Mouse (Mus musculus) testis, adult 2 months (tissue): ENCODE measurements around the gene Msrb3.

Experiments
- CTCF ChIP-seq: fragments of 200-500 bp; IDR thresholded peaks from 2 replicates; pipeline ENCODE4 v1.5.1; 2012; ENCODE audit warnings: low read depth, mild to moderate bottlenecking, inconsistent platforms, low read length, moderate library complexity; ENCODE audit not compliant: control insufficient read depth, insufficient read depth, insufficient replicate concordance
- POLR2A ChIP-seq: fragments of 200-500 bp; IDR thresholded peaks from 2 replicates; pipeline ENCODE4 v1.6.1; 2012; ENCODE audit warnings: low read depth, mild to moderate bottlenecking, inconsistent platforms, low read length, moderate library complexity; ENCODE audit not compliant: control insufficient read depth

DNA sequence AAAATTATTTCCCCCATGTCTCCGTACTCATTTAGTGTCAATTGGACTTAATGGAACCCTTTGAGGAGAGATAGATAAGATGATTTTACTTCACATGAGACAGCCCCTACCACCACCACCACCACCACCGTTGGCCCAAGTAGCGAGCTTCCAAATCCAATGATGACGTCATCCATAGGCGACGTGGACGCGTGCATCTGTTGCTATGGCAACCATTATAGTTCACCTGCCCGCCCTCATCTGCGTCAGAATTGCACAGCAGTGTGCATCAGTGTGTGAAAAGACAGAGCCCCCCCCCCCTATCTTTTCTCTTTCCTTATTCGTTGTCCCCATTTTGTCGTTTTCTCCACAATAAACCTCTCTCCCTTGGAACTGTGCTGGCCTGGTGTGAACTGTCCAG is 135.9 kb downstream of the Msrb3 start:
- TF ChIP-seq CTCF, result no peak
- peak; percentile 57; the same call in 1 of the 2 replicates for TF ChIP-seq POLR2A
